Mouse (Mus musculus) neural tube, embryonic 13.5 days (tissue): Measurements from ENCODE around the gene Zfyve1. TPM values are rescaled to one million over a fixed set of nuclear protein-coding genes. Genes with fewer than 3 reads are reported as not detected.
A peak's percentile ranks its signal among the peaks of the same experiment; 100 is the strongest.

Experiments used
- ATAC-seq: fragments of 200-750 bp; cut with Nextera tagmentation; 2 replicates; pipeline ENCODE4 v1.8.0; 2017; ENCODE audit warnings: low read depth, mild to moderate bottlenecking, moderate TSS enrichment, moderate library complexity
- H3K27ac ChIP-seq: fragments of 300-500 bp; sonication (generic); replicated peaks from 2 replicates; pipeline ENCODE4 v1.5.1; 2015; ENCODE audit warnings: moderate library complexity, mild to moderate bottlenecking, inconsistent platforms
- H3K27me3 ChIP-seq: fragments of 300-500 bp; sonication (generic); 2 replicates; pipeline ENCODE4 v1.6.1; 2015; ENCODE audit warnings: mild to moderate bottlenecking, inconsistent platforms
- H3K36me3 ChIP-seq: fragments of 300-500 bp; sonication (generic); 2 replicates; pipeline ENCODE4 v1.6.1; 2015; ENCODE audit warnings: mild to moderate bottlenecking, inconsistent platforms
- H3K4me1 ChIP-seq: fragments of 300-500 bp; sonication (generic); replicated peaks from 2 replicates; pipeline ENCODE4 v1.6.1; 2015; ENCODE audit warnings: inconsistent platforms
- H3K4me2 ChIP-seq: fragments of 300-500 bp; sonication (generic); 2 replicates; pipeline ENCODE4 v1.6.1; 2015; ENCODE audit warnings: inconsistent platforms, mild to moderate bottlenecking, moderate library complexity
- H3K4me3 ChIP-seq: fragments of 300-500 bp; sonication (generic); 2 replicates; pipeline ENCODE4 v1.5.1; 2015; ENCODE audit warnings: mild to moderate bottlenecking, inconsistent platforms
- H3K9ac ChIP-seq: fragments of 300-500 bp; sonication (generic); 2 replicates; pipeline ENCODE4 v1.6.1; 2015; ENCODE audit warnings: moderate library complexity, mild to moderate bottlenecking, inconsistent platforms
- H3K9me3 ChIP-seq: fragments of 300-500 bp; sonication (generic); 2 replicates; pipeline ENCODE4 v1.6.1; 2016; ENCODE audit warnings: inconsistent platforms
- WGBS: fragments of 180-500 bp; shearing (Covaris S2); methylation state at CpG from one replicate; pipeline ENCODE4 v1.1.7; 2015; 5-methylcytosine and 5-hydroxymethylcytosine counted together
- polyA plus RNA-seq: library from polyadenylated mRNA; unstranded; fragments of >200 nt; fragmentation: Nextera tagmentation; extraction: Ambion mirVana; gene quantifications from 2 replicates; pipeline ENCODE4 v1.2.1, GENCODE M21; 2015

Zfyve1 gene
- polyA plus RNA-seq, 1 experiment from 2014 or later, result 27.3 TPM

GRCm38 (mm10) chr12:83514216-83514615 lies 82.8 kb downstream of the Zfyve1 start:
- Histone ChIP-seq H3K9me3 (no peaks in the 10 kb centered on the region), H3K27ac (no peak overlapping the region), H3K4me2 (no peak overlapping the region), H3K4me1 (peaks cover 14% of the 10 kb centered on the region), H3K36me3 (no peaks in the 10 kb centered on the region), H3K4me3 (no peak overlapping the region), H3K27me3 (no peaks in the 10 kb centered on the region), H3K9ac (no peak overlapping the region)
- 27% methylated on average over 4 of the region's 4 CpGs for WGBS
- ATAC-seq, result no peak

GRCm38 (mm10) chr12:83513185-83513584 lies 83.8 kb downstream of the Zfyve1 start:
- H3K4me3 ChIP-seq, result no peak overlapping the region
- 30% methylated on average over 5 of the region's 5 CpGs for WGBS
- H3K4me1 ChIP-seq, result peaks cover 14% of the 10 kb centered on the region
- no peaks in the 10 kb centered on the region for H3K36me3 ChIP-seq
- ATAC-seq, result peak; percentile 80
- H3K27ac ChIP-seq, result peak overlapping the region; percentile 70
- no peaks in the 10 kb centered on the region for H3K9me3 ChIP-seq
- H3K27me3 ChIP-seq, result no peaks in the 10 kb centered on the region
- no peak overlapping the region for H3K4me2 ChIP-seq
- no peak overlapping the region for H3K9ac ChIP-seq

- ATAC-seq, result peak; percentile 75
- no peaks in the 10 kb centered on the region for H3K9me3 ChIP-seq
- H3K27ac ChIP-seq, result peak overlapping the region; percentile 70
- H3K27me3 ChIP-seq, result no peaks in the 10 kb centered on the region
- WGBS, result 9% methylated on average over 4 of the region's 4 CpGs
- H3K9ac ChIP-seq, result no peak overlapping the region
- H3K36me3 ChIP-seq, result no peaks in the 10 kb centered on the region
- no peak overlapping the region for H3K4me2 ChIP-seq
- H3K4me3 ChIP-seq, result no peak overlapping the region
- peaks cover 14% of the 10 kb centered on the region for H3K4me1 ChIP-seq
Observed at GRCm38 (mm10) chr12:83512783-83513182, 84.2 kb downstream of the Zfyve1 start.

DNA sequence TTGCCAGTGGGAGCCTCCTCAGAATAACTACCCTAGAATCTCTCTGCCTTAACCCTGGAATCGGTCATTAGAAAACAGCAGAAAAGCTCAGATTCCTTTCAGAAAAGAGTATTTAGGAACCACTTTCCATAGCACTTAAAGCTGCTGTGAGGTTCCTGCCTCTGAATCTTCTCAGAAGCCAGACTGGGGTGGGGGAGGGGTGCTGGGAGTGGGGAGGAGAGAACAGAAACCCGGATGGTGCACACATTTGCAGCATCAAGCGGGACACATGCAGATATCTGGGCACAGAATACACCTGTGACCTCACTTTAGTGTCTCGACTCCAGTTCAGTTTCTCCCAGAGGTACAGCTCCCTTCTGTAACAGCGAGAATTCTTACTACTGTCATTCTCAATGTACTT lies 86.4 kb downstream of the Zfyve1 start:
- WGBS, result 77% methylated on average over 5 of the region's 5 CpGs

DNA sequence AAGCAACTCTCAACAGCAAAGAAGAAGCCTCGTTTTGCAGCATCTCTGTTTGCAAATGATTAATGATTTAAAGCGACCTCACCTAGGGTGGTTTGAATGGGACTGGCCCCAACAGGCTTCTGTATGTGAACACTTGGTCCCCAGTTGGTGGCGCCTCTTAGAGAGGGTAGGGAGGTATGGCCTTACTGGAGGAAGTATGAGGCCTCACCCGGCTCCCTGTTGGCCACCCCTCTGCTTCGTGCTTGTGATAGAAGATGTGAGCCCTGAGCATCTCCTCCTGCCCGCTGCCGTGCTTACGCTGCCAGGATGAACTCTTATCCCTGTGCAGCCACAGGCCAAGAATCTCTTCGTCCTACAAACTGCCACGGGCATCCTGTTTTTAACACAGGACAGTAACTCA lies 90.5 kb downstream of the Zfyve1 start:
- Histone ChIP-seq H3K27me3 (peaks cover 3% of the 10 kb centered on the region; the same call in 1 of the 2 replicates), H3K4me3 (no peak overlapping the region), H3K4me2 (no peak overlapping the region), H3K9me3 (no peaks in the 10 kb centered on the region), H3K9ac (no peak overlapping the region), H3K4me1 (no peaks in the 10 kb centered on the region), H3K27ac (no peak overlapping the region), H3K36me3 (no peaks in the 10 kb centered on the region)
- no peak for ATAC-seq
- 78% methylated on average over 10 of the region's 10 CpGs for WGBS

More for the DNA sequence above, 86.4 kb downstream of the Zfyve1 start:
- Histone ChIP-seq H3K4me1 (peaks cover 14% of the 10 kb centered on the region), H3K27ac (no peak overlapping the region), H3K9me3 (no peaks in the 10 kb centered on the region), H3K4me3 (no peak overlapping the region), H3K9ac (no peak overlapping the region), H3K27me3 (no peaks in the 10 kb centered on the region), H3K36me3 (no peaks in the 10 kb centered on the region), H3K4me2 (no peak overlapping the region)
- ATAC-seq, result no peak

DNA sequence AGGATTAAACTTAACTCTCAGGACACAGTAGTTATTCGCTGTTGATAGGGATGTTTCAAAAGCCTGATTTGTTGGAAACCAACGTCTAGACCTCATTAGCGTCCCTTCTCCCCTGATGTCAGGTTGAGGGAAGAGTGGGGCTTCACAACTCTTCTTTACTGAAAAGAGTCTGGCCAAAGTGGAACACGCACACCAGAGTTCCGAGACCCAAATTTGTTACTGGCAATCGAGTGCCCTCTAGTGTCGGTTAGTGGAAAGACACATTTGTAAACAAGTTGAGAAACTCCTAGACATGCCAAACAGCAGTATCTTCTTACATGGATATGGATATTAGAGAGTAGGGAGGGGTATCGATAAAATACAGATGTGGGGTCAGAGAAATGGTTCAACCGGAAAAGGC lies 94.8 kb downstream of the Zfyve1 start:
- no peak overlapping the region for H3K4me3 ChIP-seq
- ATAC-seq, result no peak
- peaks cover 5% of the 10 kb centered on the region; the same call in 1 of the 2 replicates for H3K27me3 ChIP-seq
- no peaks in the 10 kb centered on the region for H3K9me3 ChIP-seq
- 6% methylated on average over 9 of the region's 9 CpGs for WGBS
- H3K27ac ChIP-seq, result no peak overlapping the region
- no peaks in the 10 kb centered on the region for H3K36me3 ChIP-seq
- H3K9ac ChIP-seq, result no peak overlapping the region
- H3K4me1 ChIP-seq, result no peaks in the 10 kb centered on the region
- no peak overlapping the region for H3K4me2 ChIP-seq

DNA sequence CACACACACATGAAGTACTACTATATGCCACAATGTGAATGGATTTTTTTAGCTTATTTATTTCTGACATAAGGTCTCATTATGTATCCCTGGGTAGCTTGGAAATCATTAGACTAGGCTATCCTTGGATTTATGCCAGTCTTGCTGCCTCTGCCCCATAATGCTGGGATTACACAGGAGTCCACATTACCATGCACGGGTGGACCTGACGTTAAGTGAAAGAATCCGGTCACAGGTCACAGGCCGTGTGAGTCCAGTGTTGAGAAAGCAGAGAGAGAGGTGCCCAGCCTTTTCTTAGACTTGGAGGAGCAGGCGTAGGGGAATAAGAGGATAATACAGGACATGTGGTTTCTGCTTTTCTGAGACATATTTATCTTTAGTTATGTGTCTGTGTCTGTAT lies 97.8 kb downstream of the Zfyve1 start:
- H3K27ac ChIP-seq, result no peak overlapping the region
- no peak overlapping the region for H3K4me3 ChIP-seq
- WGBS, result 77% methylated on average over 5 of the region's 5 CpGs
- no peaks in the 10 kb centered on the region for H3K9me3 ChIP-seq
- no peak overlapping the region for H3K4me2 ChIP-seq
- H3K4me1 ChIP-seq, result no peaks in the 10 kb centered on the region
- H3K36me3 ChIP-seq, result no peaks in the 10 kb centered on the region
- no peak for ATAC-seq
- H3K27me3 ChIP-seq, result peaks cover 5% of the 10 kb centered on the region; the same call in 1 of the 2 replicates
- no peak overlapping the region for H3K9ac ChIP-seq

DNA sequence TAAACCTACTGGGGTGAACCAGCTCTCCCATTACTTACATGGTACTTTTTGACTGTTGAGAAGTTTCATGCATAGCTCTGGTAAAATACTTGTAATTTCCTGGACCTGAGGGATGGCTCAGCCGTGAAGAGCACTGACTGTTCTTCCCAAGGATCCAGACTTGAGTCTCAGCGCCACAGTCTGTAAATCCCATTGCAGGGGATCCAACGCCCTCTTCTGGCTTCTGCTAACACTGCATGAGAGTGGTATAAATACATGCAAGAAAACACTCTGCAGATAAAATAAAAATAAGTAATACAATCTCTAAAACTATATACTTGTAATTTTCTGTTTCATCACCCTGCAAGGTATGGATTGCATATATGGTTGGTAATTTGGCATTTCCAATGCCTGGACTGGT lies 99.1 kb downstream of the Zfyve1 start:
- WGBS, result 81% methylated on average over 3 of the region's 3 CpGs
- H3K4me1 ChIP-seq, result no peaks in the 10 kb centered on the region
- peaks cover 5% of the 10 kb centered on the region for H3K27me3 ChIP-seq
- no peak overlapping the region for H3K27ac ChIP-seq
- H3K9me3 ChIP-seq, result no peaks in the 10 kb centered on the region
- no peak for ATAC-seq
- no peaks in the 10 kb centered on the region for H3K36me3 ChIP-seq
- H3K4me3 ChIP-seq, result no peak overlapping the region
- H3K9ac ChIP-seq, result no peak overlapping the region
- no peak overlapping the region for H3K4me2 ChIP-seq

- Histone ChIP-seq H3K9me3 (no peaks in the 10 kb centered on the region), H3K9ac (no peak overlapping the region), H3K4me3 (no peak overlapping the region), H3K27ac (no peak overlapping the region), H3K36me3 (no peaks in the 10 kb centered on the region), H3K27me3 (peaks cover 4% of the 10 kb centered on the region), H3K4me1 (no peaks in the 10 kb centered on the region), H3K4me2 (no peak overlapping the region)
- no peak for ATAC-seq
- WGBS, result 82% methylated on average over 6 of the region's 6 CpGs
Observed at GRCm38 (mm10) chr12:83496736-83497135, 100.3 kb downstream of the Zfyve1 start.

Other genes with a start within 250 kb of the Zfyve1 start
- gene Dpf3, start 109.5 kb downstream of the Zfyve1 start, polyA plus RNA-seq, result 20.8 and 21.7 TPM in 2 replicates
- 33.2 and 35.6 TPM in 2 replicates for gene Dcaf4, start 76.8 kb downstream of the Zfyve1 start, polyA plus RNA-seq
- 273 and 280 TPM in 2 replicates for gene Rbm25, start 34.0 kb upstream of the Zfyve1 start, polyA plus RNA-seq
- gene Psen1, start 90.9 kb upstream of the Zfyve1 start, polyA plus RNA-seq, result 70.0 and 73.0 TPM in 2 replicates
- 0.08 and 0.13 TPM in 2 replicates for gene Papln, start 166.4 kb upstream of the Zfyve1 start, polyA plus RNA-seq